In genomic region chr19:47837527-47837901, GRCm38 (mm10) we compare ENCODE assay signal across 8 mouse cellular contexts. TPM values are rescaled to one million over a fixed set of nuclear protein-coding genes. Genes with fewer than 3 reads are reported as not detected.
A peak's percentile ranks its signal among the peaks of the same experiment; 100 is the strongest.
DNase-seq lines count a peak whose midpoint lies in the region; ATAC-seq and TF ChIP-seq lines count a peak whose summit lies in the region.

No protein-coding gene starts in this region.

- no peak for DNase-seq in lung, embryonic 14.5 days
- DNase-seq in lung, postnatal 14 days, result no peak
- DNase-seq in forebrain, embryonic 10.5 days (ENCODE audit: extremely low spot score, low spot score), result no peak
- no peak for DNase-seq in limb, embryonic 14.5 days (ENCODE audit: low spot score)
- DNase-seq in gastrocnemius, adult 18-20 months (ENCODE audit: low spot score), result no peak
- no peak for DNase-seq in thymus, postnatal 10 days (ENCODE audit: low spot score in 2 of 2)
- no peak for DNase-seq in adrenal gland, postnatal 4 days (ENCODE audit: low spot score in 2 of 2)

- H3K9me3 ChIP-seq in lung, embryonic 14.5 days (ENCODE audit: low read depth, low read length), result no peaks in the 10 kb centered on the region
- no peaks in the 10 kb centered on the region for H3K9me3 ChIP-seq in forebrain, embryonic 10.5 days
- no peaks in the 10 kb centered on the region for H3K9me3 ChIP-seq in limb, embryonic 14.5 days (ENCODE audit: control insufficient read depth, low read length)

- peak overlapping the region; percentile 44 for H3K4me3 ChIP-seq in lung, embryonic 14.5 days (ENCODE audit: low read depth, low read length)
- peak overlapping the region; percentile 68 for H3K4me3 ChIP-seq in forebrain, embryonic 10.5 days
- peak overlapping the region; percentile 48 for H3K4me3 ChIP-seq in limb, embryonic 14.5 days (replicated peaks; ENCODE audit: low read length)
- peak overlapping the region; percentile 54 for H3K4me3 ChIP-seq in small intestine, adult 2 months (ENCODE audit: low read depth, low read length)

- peaks cover 8% of the 10 kb centered on the region for H3K27me3 ChIP-seq in lung, embryonic 14.5 days (ENCODE audit: insufficient read depth, low read length)
- H3K27me3 ChIP-seq in forebrain, embryonic 10.5 days (ENCODE audit: poor library complexity, severe bottlenecking), result peaks cover 33% of the 10 kb centered on the region
- 0 out of 2 replicates have a peak, but pooled peaks cover 3% of the 10 kb centered on the region for H3K27me3 ChIP-seq in limb, embryonic 14.5 days (ENCODE audit: control insufficient read depth, insufficient read depth, low read length)
- peaks cover 17% of the 10 kb centered on the region for H3K27me3 ChIP-seq in small intestine, adult 2 months (ENCODE audit: control insufficient read depth, insufficient read depth, low read length)

- H3K9ac ChIP-seq in lung, embryonic 14.5 days, result peak overlapping the region; percentile 34
- peak overlapping the region; percentile 46; the same call in 1 of the 2 replicates for H3K9ac ChIP-seq in limb, embryonic 14.5 days (ENCODE audit: low read depth, low read length, severe bottlenecking)

- H3K4me1 ChIP-seq in lung, embryonic 14.5 days (ENCODE audit: insufficient read depth), result 0 out of 2 replicates have a peak, but pooled peaks cover 2% of the 10 kb centered on the region
- peaks cover 13% of the 10 kb centered on the region for H3K4me1 ChIP-seq in forebrain, embryonic 10.5 days
- no peaks in the 10 kb centered on the region for H3K4me1 ChIP-seq in limb, embryonic 14.5 days (ENCODE audit: control insufficient read depth, insufficient read depth, low read length)
- peaks cover 4% of the 10 kb centered on the region for H3K4me1 ChIP-seq in small intestine, adult 2 months (ENCODE audit: control insufficient read depth, insufficient read depth, insufficient read length, low read length)

- peak; percentile 52; the same call in 1 of the 2 replicates for ATAC-seq in lung, embryonic 14.5 days (ENCODE audit: insufficient read depth)
- ATAC-seq in limb, embryonic 14.5 days (ENCODE audit: low FRiP score, low read depth), result peak; percentile 42; the same call in 1 of the 2 replicates

- H3K36me3 ChIP-seq in lung, embryonic 14.5 days (ENCODE audit: insufficient read depth), result no peaks in the 10 kb centered on the region
- H3K36me3 ChIP-seq in forebrain, embryonic 10.5 days (replicated peaks), result no peaks in the 10 kb centered on the region
- H3K36me3 ChIP-seq in limb, embryonic 14.5 days (ENCODE audit: control insufficient read depth, insufficient read depth, low read length), result no peaks in the 10 kb centered on the region
- no peaks in the 10 kb centered on the region for H3K36me3 ChIP-seq in small intestine, adult 2 months (ENCODE audit: control insufficient read depth, insufficient read depth, low read length)

- WGBS in lung, embryonic 14.5 days, result under 1% methylated on average over 6 of the region's 6 CpGs
- under 1% methylated on average over 6 of the region's 6 CpGs for WGBS in forebrain, embryonic 10.5 days
- WGBS in limb, embryonic 14.5 days, result 1% methylated on average over 6 of the region's 6 CpGs
- WGBS in small intestine, adult 2 months, result 3% methylated on average over 6 of the region's 6 CpGs

- H3K27ac ChIP-seq in lung, embryonic 14.5 days (ENCODE audit: low read depth), result no peak overlapping the region
- peak overlapping the region; percentile 76; the same call in 1 of the 2 replicates for H3K27ac ChIP-seq in forebrain, embryonic 10.5 days
- H3K27ac ChIP-seq in limb, embryonic 14.5 days (replicated peaks; ENCODE audit: low read depth, low read length), result no peak overlapping the region
- no peak overlapping the region for H3K27ac ChIP-seq in small intestine, adult 2 months (ENCODE audit: insufficient read depth, low read depth, low read length)

- TF ChIP-seq POLR2A in limb, embryonic 14.5 days (IDR thresholded peaks at IDR 0.05; ENCODE audit: borderline replicate concordance, extremely low read depth, insufficient read depth, insufficient read length), result no peak
- no peak for TF ChIP-seq POLR2A in small intestine, adult 2 months (IDR thresholded peaks at IDR 0.05; ENCODE audit: low read depth, low read length)

- no peak for TF ChIP-seq CTCF in lung, embryonic 14.5 days (IDR thresholded peaks at IDR 0.05; ENCODE audit: low read depth)
- no peak for TF ChIP-seq CTCF in small intestine, adult 2 months (IDR thresholded peaks at IDR 0.05; ENCODE audit: extremely low read depth, insufficient read length, insufficient replicate concordance, low read depth, low read length)

- H3K4me2 ChIP-seq in lung, embryonic 14.5 days, result peak overlapping the region; percentile 84
- H3K4me2 ChIP-seq in limb, embryonic 14.5 days (replicated peaks; ENCODE audit: low read depth, low read length, severe bottlenecking), result peak overlapping the region; percentile 88

RNA-seq across cellular contexts. Expression of gene Gsto1, which starts 17.3 kb away (rescaled TPM):
- 80.5 and 80.6 TPM in 2 replicates for polyA plus RNA-seq in lung, embryonic 14.5 days (2014; fragmentation: Nextera tagmentation; extraction: Ambion mirVana)
- polyA plus RNA-seq in forebrain, embryonic 10.5 days (2016; fragmentation: Nextera tagmentation; extraction: Ambion mirVana), result 115 and 120 TPM in 2 replicates
- 71.3 and 79.9 TPM in 2 replicates for polyA plus RNA-seq in limb, embryonic 14.5 days (2012; rRNA removed)
- 132 and 134 TPM in 2 replicates for polyA plus RNA-seq in limb, embryonic 14.5 days (2014; fragmentation: Nextera tagmentation; extraction: Ambion mirVana)
- 242 and 363 TPM in 2 replicates for polyA plus RNA-seq in small intestine, adult 2 months (2012; rRNA removed)
- total RNA-seq in gastrocnemius, adult 18-20 months (2021), result 10 to 100 TPM; 56.6 to 57.8 TPM
- 100 to 1,000 TPM; 121 to 129 TPM for total RNA-seq in adrenal gland, postnatal 4 days (2021)

RNA-seq across cellular contexts. Expression of gene Gsto2, which starts 27.8 kb away (rescaled TPM):
- 0.72 and 1.4 TPM in 2 replicates for polyA plus RNA-seq in lung, embryonic 14.5 days (2014; fragmentation: Nextera tagmentation; extraction: Ambion mirVana)
- polyA plus RNA-seq in forebrain, embryonic 10.5 days (2016; fragmentation: Nextera tagmentation; extraction: Ambion mirVana), result 0.76 and 0.81 TPM in 2 replicates
- 1.2 and 1.6 TPM in 2 replicates for polyA plus RNA-seq in limb, embryonic 14.5 days (2012; rRNA removed)
- polyA plus RNA-seq in limb, embryonic 14.5 days (2014; fragmentation: Nextera tagmentation; extraction: Ambion mirVana), result 0.87 and 1.4 TPM in 2 replicates
- polyA plus RNA-seq in small intestine, adult 2 months (2012; rRNA removed), result 0.14 TPM in 1 of 2 replicates, not detected in the other
- total RNA-seq in gastrocnemius, adult 18-20 months (2021), result under 1 TPM; 0.25 to 0.66 TPM
- 1 to 10 TPM; 1.0 to 2.5 TPM for total RNA-seq in adrenal gland, postnatal 4 days (2021)
